Mouse (Mus musculus) heart, embryonic 11.5 days (tissue): ENCODE measurements around the gene Fgr. TPM values are rescaled to one million over a fixed set of nuclear protein-coding genes. Genes with fewer than 3 reads are reported as not detected.

Source experiments
- ATAC-seq: fragments of 200-750 bp; cut with Nextera tagmentation; replicated peaks from 2 replicates; pipeline ENCODE4 v1.8.0; 2017; ENCODE audit warnings: moderate library complexity; ENCODE audit not compliant: insufficient number of reproducible peaks, low FRiP score, low TSS enrichment
- H3K27ac ChIP-seq: fragments of 300-500 bp; sonication (generic); 2 replicates; pipeline ENCODE4 v1.5.1; 2014; ENCODE audit warnings: mild to moderate bottlenecking, low read depth, low read length
- H3K27me3 ChIP-seq: fragments of 300-500 bp; sonication (generic); 2 replicates; pipeline ENCODE4 v1.6.1; 2014; ENCODE audit warnings: mild to moderate bottlenecking, low read length, mixed read lengths; ENCODE audit not compliant: control insufficient read depth, insufficient read depth
- H3K36me3 ChIP-seq: fragments of 300-500 bp; sonication (generic); 2 replicates; pipeline ENCODE4 v1.6.1; 2014; ENCODE audit warnings: mild to moderate bottlenecking, low read length, moderate library complexity, mixed read lengths; ENCODE audit not compliant: control insufficient read depth, insufficient read depth
- H3K4me1 ChIP-seq: fragments of 300-500 bp; sonication (generic); 2 replicates; pipeline ENCODE4 v1.6.1; 2014; ENCODE audit warnings: low read length; ENCODE audit not compliant: control insufficient read depth, insufficient read depth
- H3K4me2 ChIP-seq: fragments of 300-500 bp; sonication (generic); 2 replicates; pipeline ENCODE4 v1.6.1; 2014; ENCODE audit warnings: mild to moderate bottlenecking, moderate library complexity
- H3K4me3 ChIP-seq: fragments of 300-500 bp; sonication (generic); 2 replicates; pipeline ENCODE4 v1.5.1; 2014; ENCODE audit warnings: low read depth, low read length
- H3K9ac ChIP-seq: fragments of 300-500 bp; sonication (generic); 2 replicates; pipeline ENCODE4 v1.6.1; 2014; ENCODE audit warnings: mild to moderate bottlenecking, low read depth, low read length, moderate library complexity
- H3K9me3 ChIP-seq: fragments of 300-500 bp; sonication (generic); replicated peaks from 2 replicates; pipeline ENCODE4 v1.6.1; 2016; ENCODE audit warnings: low read length; ENCODE audit not compliant: control insufficient read depth
- WGBS: fragments of 180-500 bp; shearing (Covaris S2); extraction: QIAGEN DNeasy Blood & Tissue Kit; methylation state at CpG from one replicate; pipeline ENCODE4 v1.1.7; 2014; ENCODE audit not compliant: insufficient replicate concordance; 5-methylcytosine and 5-hydroxymethylcytosine counted together
- polyA plus RNA-seq: library from polyadenylated mRNA; unstranded; fragments of >200 nt; fragmentation: Nextera tagmentation; extraction: Ambion mirVana; gene quantifications from 2 replicates; pipeline ENCODE4 v1.2.1, GENCODE M21; 2014

Gene Fgr
- polyA plus RNA-seq, 1 experiment from 2014 or later = 0.40 TPM

- 60% methylated on average over 6 of the region's 6 CpGs for WGBS
- Histone ChIP-seq H3K36me3 (no peaks in the 10 kb centered on the region), H3K27ac (no peak overlapping the region), H3K4me3 (no peak overlapping the region), H3K9me3 (no peaks in the 10 kb centered on the region), H3K9ac (no peak overlapping the region), H3K4me2 (no peak overlapping the region), H3K4me1 (peaks cover 61% of the 10 kb centered on the region), H3K27me3 (no peaks in the 10 kb centered on the region)
- no peak for ATAC-seq
These were observed 54.3 kb downstream of the Fgr start for GRCm38 (mm10) chr4:133028193-133028592.

DNA sequence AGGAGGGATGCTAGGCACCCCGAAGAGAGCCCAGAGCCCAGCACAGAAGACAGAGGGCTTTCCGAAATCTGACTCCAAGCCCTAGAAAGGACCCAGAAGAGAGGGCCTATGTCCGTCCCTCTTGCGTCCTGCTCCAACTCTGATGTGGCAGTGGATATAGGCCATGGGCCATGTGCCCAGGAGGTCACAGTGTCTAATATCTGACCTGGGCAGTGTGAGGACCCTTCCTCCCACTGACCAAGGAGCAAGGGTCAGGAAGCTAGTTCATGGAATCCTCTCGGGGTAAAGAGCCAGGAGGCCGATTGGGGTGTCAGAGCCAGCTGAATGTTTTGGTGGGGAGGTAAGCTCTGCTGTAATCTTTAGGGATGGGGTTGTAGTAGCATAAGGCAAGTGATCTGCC is 55.0 kb downstream of the Fgr start:
- H3K9ac ChIP-seq = no peak overlapping the region
- H3K27ac ChIP-seq = no peak overlapping the region
- H3K4me1 ChIP-seq = peaks cover 55% of the 10 kb centered on the region
- 75% methylated on average over 6 of the region's 6 CpGs for WGBS
- no peaks in the 10 kb centered on the region for H3K36me3 ChIP-seq
- H3K4me2 ChIP-seq = no peak overlapping the region
- ATAC-seq = no peak
- no peaks in the 10 kb centered on the region for H3K27me3 ChIP-seq
- no peak overlapping the region for H3K4me3 ChIP-seq
- no peaks in the 10 kb centered on the region for H3K9me3 ChIP-seq

DNA sequence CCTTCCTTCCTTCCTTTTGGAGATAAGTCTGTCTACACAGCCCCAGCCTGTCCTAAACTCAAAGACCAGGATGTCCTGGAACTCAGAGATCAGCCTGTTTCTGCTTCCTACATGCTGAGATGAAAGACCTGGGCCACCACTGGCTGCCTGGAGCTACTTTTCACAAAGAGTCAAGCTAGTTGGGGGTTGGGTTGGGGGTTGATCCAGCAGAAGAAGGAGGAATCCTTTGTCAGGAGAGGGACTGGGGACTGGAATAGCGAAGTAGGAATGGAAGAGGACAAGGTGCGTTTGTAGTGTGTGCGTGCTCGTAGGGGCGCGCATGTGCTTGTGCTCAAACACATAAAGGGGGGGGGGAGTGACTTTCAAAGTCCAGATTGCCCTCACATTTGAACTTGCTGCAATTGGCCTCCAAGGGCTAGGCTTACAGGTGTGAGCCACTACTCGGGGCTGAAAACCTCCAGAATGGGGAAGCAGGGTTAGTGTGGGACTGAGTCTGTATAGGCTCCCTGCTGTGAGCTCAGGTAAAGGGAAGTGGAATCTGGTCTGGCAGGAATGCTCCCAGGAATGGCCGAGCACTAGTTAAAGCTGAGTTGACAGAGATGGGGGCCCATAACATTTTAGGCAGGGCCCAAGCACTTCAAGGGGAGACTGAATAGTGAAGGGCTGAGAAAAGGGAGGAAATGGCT is 58.7 kb downstream of the Fgr start:
- 92% methylated on average over 8 of the region's 8 CpGs for WGBS
- Histone ChIP-seq H3K4me2 (no peak overlapping the region), H3K4me1 (peaks cover 54% of the 10 kb centered on the region), H3K27me3 (no peaks in the 10 kb centered on the region), H3K36me3 (no peaks in the 10 kb centered on the region), H3K4me3 (no peak overlapping the region), H3K9me3 (no peaks in the 10 kb centered on the region), H3K9ac (no peak overlapping the region), H3K27ac (no peak overlapping the region)
- no peak for ATAC-seq

DNA sequence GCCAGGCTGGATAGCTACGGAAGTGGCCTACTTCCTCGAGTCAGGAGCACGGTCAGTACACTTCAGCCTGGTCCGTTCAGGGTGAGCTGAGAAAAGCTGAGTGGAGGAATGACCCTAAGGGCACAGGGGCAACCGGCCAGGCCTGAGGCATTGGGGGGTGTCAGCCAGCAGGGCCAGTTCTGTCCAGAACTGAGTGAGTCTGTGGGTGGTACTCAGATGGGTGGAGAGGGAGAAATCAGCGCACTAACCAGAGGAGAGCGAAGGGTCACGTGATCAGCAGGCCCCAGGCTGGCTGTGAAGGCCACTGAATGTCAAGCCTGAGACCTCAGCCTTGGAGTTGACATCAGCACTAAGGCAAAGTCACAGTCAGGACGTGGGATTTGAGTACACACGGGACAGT is 60.6 kb downstream of the Fgr start:
- Histone ChIP-seq H3K4me3 (no peak overlapping the region), H3K36me3 (no peaks in the 10 kb centered on the region), H3K9ac (no peak overlapping the region), H3K9me3 (no peaks in the 10 kb centered on the region), H3K4me2 (no peak overlapping the region), H3K4me1 (peaks cover 58% of the 10 kb centered on the region), H3K27ac (0 out of 2 replicates have a peak overlapping the region, but pooled peaks have one; percentile 10), H3K27me3 (no peaks in the 10 kb centered on the region)
- no peak for ATAC-seq
- WGBS = 61% methylated on average over 10 of the region's 10 CpGs

GRCm38 (mm10) chr4:133035446-133035845 is 61.6 kb downstream of the Fgr start:
- Histone ChIP-seq H3K36me3 (no peaks in the 10 kb centered on the region), H3K4me3 (no peak overlapping the region), H3K27ac (peak overlapping the region; percentile 63), H3K27me3 (no peaks in the 10 kb centered on the region), H3K4me2 (no peak overlapping the region), H3K9me3 (no peaks in the 10 kb centered on the region), H3K9ac (0 out of 2 replicates have a peak overlapping the region, but pooled peaks have one; percentile 10), H3K4me1 (peaks cover 59% of the 10 kb centered on the region)
- 75% methylated on average over 1 of the region's 1 CpGs for WGBS
- ATAC-seq = no peak

- Histone ChIP-seq H3K4me1 (peaks cover 64% of the 10 kb centered on the region), H3K36me3 (no peaks in the 10 kb centered on the region), H3K27ac (no peak overlapping the region; the same call in 1 of the 2 replicates), H3K9ac (no peak overlapping the region), H3K27me3 (no peaks in the 10 kb centered on the region), H3K4me3 (no peak overlapping the region), H3K9me3 (no peaks in the 10 kb centered on the region), H3K4me2 (no peak overlapping the region)
- ATAC-seq = no peak
- WGBS = 73% methylated on average over 3 of the region's 3 CpGs
These were observed 62.1 kb downstream of the Fgr start for GRCm38 (mm10) chr4:133035946-133036345.

GRCm38 (mm10) chr4:133037293-133037692 is 63.4 kb downstream of the Fgr start:
- no peak for ATAC-seq
- Histone ChIP-seq H3K9ac (no peak overlapping the region), H3K36me3 (no peaks in the 10 kb centered on the region), H3K4me3 (no peak overlapping the region), H3K4me2 (peak overlapping the region; percentile 99), H3K27ac (peak overlapping the region; percentile 22; the same call in 1 of the 2 replicates), H3K27me3 (no peaks in the 10 kb centered on the region), H3K9me3 (no peaks in the 10 kb centered on the region), H3K4me1 (peaks cover 78% of the 10 kb centered on the region)
- WGBS = 23% methylated on average over 9 of the region's 9 CpGs

- H3K4me2 ChIP-seq = peak overlapping the region; percentile 99
- no peaks in the 10 kb centered on the region for H3K27me3 ChIP-seq
- H3K4me1 ChIP-seq = peaks cover 83% of the 10 kb centered on the region
- peak overlapping the region; percentile 72 for H3K4me3 ChIP-seq
- WGBS = 28% methylated on average over 6 of the region's 6 CpGs
- no peak for ATAC-seq
- no peak overlapping the region for H3K9ac ChIP-seq
- H3K36me3 ChIP-seq = no peaks in the 10 kb centered on the region
- H3K9me3 ChIP-seq = no peaks in the 10 kb centered on the region
- H3K27ac ChIP-seq = no peak overlapping the region
These were observed 63.9 kb downstream of the Fgr start for GRCm38 (mm10) chr4:133037798-133038197.
